Mouse (Mus musculus) mouse embryonic stem cell (cell line): ENCODE data around the gene Lgals2.
"Not testable (repeated sequence)": the region's sequence is repeated elsewhere in the genome, so short reads cannot be mapped to it uniquely, and the experiment has no call there.

ENCODE experiments used
- in situ Hi-C, 2 experiments: fragments of 300-500 bp; cut with MboI; formaldehyde crosslinking; loops; 1 replicate in 1 of 2; 3 replicates in 1 of 2; pipeline ENCODE4 v1.14.3; 2019 to 2020; ENCODE audit warnings: low sequenced_read_pairs in 2 of 2, low pct_unique_long_range_greater_than_20kb in 1 of 2, mixed read lengths in 1 of 2; ENCODE audit not compliant: unreplicated experiment in 1 of 2

Lgals2 gene

DNA sequence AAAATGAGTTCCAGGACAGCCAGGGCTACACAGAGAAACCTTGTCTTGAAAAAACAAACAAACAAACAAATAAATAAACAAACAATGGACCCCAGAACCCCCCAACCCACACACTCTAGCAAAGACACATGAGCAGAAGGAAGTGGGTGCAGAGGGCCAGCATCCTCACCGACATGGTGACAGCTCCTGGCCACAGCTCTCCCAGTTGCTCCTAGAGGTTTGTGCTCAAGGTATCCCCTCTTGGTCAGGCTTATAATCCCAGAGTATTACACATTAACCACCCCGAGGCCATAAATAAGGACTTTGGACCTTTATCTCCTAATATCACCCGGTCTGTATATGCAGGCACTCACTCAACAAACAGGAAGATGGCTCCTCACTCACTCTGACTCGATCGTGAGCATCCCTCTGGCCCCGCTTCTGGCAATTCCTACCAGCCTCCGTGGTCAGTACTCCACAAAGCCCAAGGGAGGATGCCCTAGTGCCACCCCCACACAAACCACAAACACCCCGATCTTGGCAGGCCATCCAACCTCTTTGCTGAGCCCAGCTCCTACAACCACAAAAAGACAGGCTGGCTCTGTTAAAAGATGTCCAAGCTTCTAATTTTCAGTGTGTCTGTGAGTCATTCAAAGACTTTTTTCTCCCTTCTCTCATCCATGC lies at the start of gene Lgals2:
TSS of gene Lgals2 (minus strand) at position 227 of the 663 bp plus-strand sequence.
- in situ Hi-C loops = loop anchor here in 1 of 2 experiments (10.0 kb wide), 1 partner anchor 231 kb away; no protein-coding TSS in a partner anchor

DNA sequence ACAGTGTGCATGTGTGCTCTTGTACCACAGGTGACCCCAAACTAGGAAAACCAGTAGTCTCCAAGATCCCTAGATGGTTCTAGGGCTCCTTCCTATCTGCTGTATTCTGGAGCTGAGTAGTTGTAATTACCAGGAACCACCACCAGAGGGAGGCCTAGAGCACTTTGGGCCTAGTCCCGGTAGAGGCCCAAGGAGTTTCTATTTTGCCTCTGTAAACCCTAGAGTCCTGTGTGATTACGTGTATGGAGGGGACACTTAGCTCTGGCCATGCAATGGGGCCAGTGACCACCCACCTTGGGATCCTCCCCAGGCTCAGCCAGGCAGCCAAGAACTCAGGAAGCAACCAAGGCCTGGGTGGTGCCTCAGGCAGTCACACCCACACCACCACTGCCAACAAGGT lies 47.9 kb upstream of the Lgals2 start:
- in situ Hi-C loops = no loop called here

DNA sequence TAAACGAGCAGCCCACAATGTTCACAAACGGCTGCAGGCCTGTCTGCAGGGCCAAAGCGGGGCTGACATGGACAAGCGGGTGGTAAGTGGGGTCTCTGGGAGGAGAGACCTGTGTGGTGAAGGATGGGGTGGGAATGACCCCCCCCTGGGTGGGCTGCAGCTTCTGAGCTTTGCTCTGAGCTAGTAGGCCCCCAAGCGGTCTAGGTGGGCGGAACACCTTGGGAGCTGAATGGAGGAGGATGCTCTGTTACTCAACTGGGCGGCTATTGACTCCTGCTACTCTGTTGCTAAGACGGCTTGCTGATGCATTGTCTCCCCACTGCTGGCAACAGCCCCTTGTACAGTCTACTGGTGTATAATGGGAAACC lies 46.1 kb upstream of the Lgals2 start:
- in situ Hi-C loops = no loop called here

DNA sequence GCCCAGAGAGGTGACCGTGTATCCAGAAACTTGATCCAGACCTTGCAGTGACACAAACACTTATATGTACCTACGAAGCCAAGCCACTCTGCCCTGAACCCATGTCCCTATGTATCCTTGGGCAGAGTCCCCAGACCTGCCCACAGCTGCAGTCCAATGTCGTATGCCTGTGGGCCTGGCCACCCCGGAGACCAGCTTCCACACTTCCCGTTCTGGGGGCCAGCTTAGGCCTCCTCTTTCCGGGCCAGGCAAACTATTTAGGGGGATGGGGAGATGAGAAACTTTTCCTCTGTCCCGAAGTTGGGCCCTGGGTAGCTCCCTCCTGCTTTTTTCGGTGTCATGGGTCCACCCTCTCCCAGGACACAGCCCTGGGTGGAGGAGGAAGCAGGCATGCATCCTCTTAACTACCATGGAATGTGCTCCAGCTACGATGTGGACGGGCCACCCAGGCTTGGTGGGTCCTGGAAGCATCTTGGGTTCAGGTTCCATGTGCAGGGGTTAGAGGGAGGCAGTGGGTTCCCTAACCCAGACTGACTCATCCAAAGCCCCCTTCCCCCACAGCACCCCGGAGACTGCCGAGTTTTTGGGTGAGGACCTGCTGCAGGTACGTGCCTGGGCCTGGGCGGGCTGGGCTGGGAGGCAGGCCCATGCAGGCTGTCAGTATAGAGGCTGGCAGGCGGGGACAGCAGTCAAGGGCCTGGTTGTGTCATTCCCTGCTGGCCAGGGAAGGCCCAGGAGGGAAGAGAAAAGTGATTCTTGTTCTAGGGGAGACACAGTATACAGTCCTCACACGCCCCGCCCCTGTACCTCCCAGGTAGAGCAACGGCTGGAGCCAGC lies 45.5 kb upstream of the Lgals2 start:
- in situ Hi-C loops = no loop called here

DNA sequence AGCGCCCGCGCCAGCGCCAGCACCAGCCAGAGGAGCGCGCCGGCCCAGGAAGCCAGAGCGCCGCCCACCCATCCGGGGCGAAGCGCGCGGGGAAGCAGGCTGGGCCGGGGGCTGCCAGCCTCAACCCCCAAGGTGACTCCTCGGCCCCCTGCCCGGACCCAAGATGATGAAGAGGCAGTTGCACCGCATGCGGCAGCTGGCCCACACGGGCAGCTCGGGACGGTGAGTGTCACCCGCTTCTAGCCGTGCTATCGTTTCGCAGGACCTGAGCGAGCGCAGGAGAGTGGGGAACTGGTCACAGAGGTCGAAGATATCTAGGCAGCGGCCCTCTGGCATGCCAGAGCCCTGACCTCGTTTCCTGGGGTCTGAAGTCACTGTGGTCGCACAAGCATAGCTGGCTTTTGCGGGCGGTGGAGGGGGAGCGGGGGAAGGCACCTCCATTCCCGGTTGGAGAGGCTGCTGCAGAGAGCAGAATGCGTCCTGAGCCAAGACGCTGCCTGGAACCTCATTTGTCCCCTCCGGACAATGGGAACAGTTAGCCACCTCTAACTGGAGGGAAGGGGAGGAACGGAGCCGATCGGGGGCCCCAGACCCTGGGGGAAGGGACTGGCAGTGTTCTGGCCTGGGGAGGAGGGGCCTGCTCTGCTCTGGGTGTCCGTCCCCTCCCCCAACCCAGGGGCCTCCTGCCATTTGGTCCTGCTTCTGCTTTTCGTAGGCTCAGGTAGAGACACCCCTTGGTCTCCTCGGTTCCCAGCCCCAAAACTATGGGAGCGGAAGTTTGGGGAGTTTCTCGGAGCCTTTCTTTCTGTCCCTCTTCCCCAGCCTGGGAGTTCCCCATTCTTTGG lies 44.6 kb upstream of the Lgals2 start, which contains the start of gene Sh3bp1:
TSS of gene Sh3bp1 (plus strand) at position 29 of the 845 bp plus-strand sequence.
- in situ Hi-C loops = no loop called here

DNA sequence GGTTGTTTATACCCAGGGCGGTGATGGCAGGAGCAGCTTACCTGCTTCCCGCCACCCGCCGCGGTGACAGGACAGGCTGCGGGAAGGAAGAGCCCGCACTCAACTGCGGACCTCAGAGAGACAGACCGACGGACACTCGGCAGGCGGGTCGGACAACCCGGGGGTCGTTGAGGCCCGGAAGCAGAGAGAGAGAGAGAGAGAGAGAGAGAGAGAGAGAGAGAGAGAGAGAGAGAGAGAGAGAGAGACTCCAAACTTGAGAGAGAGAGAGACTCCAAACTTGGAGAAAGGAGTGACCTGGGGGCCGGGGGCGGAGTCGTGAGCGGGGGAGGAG lies 44.0 kb upstream of the Lgals2 start, which contains the start of gene Gm49510:
TSS of gene Gm49510 (plus strand) at position 259 of the 331 bp plus-strand sequence.
- in situ Hi-C loops = no loop called here

DNA sequence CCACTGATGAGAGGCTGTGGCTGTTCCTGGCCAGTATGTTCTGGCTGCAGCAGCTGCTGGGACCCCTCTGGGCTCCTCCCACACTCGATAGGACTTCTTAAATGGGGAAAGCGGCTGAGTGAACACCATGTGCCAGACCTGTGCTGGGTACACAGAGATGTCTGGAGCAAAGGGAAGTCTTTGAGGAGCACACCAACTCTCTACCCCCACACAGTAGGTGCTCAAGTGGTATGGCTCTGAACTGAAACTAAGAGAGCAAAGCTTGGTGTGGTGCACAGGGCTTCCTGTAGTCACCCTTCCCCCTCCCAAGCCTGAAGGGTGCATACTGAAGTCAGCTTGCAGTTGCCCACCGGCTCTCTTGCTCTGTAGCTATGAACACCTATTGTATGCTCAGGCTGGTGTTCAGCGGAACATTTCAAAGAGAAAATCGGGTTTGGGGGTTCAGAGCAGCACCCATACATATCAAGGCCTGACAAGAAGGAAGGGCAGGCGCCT lies 43.2 kb upstream of the Lgals2 start:
- in situ Hi-C loops = no loop called here

DNA sequence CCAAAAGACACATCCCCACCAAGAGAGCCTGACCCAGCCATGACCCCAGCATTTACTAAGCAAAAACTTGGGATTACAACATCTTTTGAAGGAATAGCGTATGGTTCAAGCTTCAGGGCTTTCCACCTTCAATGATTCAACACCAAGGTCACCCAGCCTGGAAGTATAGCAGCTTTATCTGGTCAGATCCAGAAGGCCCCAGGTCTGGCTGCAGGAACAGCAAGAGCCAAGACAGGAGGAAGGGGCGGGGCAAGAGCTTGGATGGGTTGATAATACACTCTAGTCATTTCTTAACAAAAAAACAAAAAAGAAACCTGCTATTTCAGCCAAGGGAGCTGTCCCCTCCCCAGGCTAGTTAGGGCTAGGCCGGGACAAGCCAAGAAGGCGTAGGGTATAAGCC lies 42.2 kb upstream of the Lgals2 start:
- in situ Hi-C loops = no loop called here

DNA sequence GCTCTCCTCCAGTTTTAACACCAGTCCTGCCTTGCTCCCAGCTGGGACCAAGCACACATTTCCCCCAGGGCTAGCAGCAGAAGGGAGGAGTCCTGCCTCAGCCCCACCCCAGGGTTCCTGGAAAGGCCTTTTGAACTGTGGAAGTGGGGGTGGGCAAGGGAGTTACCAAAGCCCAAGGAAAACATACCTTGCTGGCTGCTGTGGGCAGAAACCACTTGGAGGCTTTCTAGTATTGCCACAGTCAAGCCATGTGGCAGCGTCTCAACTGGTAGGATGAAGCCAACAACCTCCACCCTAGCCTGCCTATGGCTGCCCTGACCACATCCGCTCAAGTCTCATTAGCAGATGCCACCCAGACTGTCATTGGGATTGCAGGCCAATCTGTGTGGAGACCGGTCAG lies 40.8 kb upstream of the Lgals2 start:
- in situ Hi-C loops = no loop called here

DNA sequence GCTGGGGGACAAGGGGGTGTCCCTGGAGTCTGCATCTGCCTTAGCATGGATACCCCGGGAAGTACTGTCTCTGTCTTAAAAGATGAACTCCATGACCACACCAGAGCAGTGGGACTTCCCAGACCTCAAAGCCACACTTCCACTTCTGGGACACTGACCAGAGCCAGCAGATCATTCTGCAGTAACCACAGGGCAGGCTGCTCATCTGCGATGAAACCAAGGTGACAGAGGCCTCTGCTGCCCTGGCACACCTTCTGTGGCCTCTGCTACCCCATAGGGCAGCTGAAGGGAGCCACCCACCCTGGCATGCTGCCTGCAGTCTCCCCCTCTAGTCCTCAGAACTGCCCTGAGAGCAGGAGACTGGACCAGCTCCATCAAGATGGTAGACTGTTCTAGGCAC lies 40.4 kb upstream of the Lgals2 start:
- in situ Hi-C loops = no loop called here

DNA sequence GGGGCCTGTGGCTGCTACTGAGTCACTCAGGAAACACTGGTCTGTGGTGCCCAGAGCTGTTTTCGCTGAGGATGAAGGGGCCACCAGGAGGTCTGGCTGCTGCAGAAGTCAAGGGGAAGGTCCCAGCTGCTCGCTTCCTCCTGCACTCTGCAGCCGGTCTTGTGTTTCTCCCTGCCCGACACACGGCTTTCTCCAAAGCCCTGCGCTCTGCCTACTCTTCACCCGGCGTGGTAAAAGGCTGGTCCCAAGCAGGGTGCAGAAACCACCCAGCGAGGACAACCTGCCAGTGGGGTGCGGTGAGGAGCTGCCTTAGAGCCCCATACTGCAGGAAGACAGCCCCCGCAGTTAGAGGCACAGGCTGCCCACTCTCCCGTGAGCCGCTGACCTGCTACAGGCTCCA lies 39.4 kb upstream of the Lgals2 start:
- in situ Hi-C loops = no loop called here

DNA sequence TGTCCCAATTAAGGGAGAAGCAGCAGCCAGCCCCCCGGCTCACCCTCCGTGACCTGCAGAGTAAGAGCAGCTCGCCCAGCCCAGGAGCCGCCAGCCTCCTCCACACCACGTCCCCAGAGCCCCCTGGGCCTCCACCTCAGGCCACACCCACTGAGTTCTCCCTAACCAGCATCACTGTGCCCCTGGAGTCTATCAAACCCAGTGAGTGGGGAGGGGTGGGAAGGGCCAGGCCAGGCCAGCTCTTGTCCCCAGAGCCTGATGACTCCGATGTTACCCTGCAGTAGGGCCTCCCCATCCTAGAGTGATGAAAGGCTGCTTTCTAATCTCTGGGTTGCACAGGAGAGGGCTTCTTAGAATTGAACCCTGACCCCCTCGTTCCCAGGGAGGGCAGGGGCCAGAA lies 37.1 kb upstream of the Lgals2 start:
- in situ Hi-C loops = no loop called here

DNA sequence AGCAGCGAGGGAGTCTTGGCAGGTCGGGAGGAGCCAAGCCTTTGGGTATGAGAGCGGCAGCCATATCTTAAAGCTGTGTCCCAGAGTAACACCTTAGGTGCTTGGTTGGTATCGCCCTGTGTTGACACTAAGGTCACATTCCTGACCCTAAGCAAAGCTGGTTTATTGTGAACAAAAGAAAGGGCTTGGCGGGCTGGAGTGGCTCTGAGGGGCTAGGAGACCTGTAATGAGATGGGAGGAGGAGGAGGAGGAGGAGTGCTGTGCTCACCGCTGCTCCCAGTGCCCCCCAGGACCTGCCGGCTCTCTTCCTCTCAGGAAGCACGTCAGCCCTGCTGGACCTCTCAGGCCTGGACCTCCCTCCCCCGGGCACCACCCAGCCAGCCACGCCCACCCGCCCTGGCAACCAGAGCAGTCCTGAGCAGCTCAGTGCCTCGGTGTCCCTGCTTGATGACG lies 34.1 kb upstream of the Lgals2 start:
- in situ Hi-C loops = no loop called here

DNA sequence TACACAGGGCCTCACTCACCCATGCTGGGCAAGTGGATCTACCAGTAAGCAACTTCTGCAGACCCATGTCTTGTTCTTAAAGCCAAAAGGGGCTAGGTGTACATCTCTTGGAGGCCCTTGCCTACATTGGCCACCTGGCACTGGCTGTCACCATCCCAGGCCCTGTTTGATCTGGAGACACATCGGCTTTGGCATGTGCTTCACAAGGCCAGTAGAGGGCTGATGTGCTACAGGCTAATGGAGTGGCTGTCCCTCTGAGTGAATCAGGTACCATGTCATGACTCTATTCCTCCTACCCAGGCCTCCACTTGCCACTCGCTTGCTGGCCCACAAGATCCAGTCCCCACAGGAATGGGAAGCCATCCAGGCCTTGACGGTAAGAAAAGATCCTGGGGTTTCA lies 26.5 kb upstream of the Lgals2 start:
- in situ Hi-C loops = no loop called here

DNA sequence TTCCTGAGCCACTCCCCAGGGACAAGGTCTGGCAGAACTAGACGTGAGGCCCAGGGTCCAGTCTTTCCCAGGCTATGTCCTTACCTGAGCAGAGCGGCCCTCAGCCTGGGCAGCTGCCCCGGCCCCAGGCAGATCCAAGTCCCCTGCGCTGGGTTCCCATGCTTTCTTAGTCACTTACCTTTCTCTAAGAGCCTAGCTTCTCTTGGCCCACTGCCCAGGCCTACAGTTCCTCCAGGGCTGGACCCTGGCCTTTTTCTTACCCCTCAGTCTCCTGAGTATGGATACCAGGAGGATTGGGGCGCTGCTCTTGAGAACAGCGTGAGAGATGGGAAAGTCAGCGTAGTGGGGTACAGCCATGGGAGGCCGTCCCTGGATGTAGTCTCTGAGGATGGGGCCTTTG lies 25.1 kb upstream of the Lgals2 start:
- in situ Hi-C loops = no loop called here

DNA sequence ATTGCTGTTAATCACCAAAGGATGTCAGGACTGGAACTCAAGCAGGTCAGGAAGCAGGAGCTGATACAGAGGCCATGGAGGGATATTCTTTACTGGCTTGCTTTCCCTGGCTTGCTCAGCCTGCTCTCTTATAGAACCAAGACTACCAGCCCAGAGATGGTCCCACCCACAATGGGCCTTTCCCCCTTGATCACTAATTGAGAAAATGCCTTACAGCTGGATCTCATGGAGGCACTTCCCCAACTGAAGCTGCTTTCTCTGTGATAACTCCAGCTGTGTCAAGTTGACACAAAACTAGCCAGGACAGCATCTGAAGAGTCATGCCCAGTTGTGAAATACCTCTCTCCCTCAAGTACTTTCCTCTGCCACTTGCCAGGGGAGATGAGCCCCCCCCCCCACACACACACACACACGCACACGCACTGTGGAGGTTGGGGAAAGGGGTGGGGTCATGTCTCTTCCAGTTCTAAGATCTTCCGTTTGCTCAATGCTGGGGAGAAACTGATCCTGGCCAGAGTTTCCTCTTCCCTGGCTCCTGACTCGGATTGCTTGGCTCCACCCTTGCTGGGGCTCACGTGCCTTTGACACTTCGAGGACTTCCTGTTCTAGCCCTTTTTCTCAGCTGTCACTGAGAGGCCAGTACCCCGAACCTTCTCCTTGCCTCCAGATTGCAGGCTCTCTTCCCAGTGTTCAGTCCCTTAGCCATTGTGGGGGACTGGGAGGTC lies 23.6 kb upstream of the Lgals2 start:
- in situ Hi-C loops = not testable (repeated sequence)

DNA sequence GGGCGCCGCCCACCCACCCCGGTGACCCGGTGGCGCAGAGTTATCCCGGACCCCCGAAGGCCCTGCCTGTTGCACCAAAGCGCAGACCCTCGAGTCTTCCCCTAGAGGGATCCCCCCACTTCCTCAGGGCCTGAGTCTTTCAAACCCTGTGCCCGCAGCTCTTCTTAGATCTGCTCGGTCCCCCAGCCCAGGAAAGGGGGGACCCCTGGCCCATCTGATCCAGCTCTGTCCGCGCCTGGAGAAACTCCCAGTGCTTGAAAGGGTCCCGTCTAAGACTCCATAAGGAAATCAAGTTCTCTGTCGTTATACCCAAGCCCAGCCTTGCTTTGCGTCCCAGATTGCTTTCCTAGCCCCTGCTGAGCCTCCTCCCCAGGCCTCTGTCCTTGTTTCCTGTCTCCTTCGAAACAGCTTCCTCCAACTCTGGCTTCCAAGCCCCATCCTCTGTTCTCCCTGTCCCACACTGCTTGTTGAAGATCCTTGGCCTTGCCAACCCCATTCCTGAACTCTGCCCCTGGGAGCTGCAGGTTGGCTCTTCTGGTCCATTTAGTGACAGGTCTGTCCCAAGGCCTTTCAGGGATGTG lies 22.6 kb upstream of the Lgals2 start:
- in situ Hi-C loops = no loop called here
